Mouse (Mus musculus): Measurements from ENCODE around the gene Lrguk. TPM values are rescaled to one million over a fixed set of nuclear protein-coding genes. Genes with fewer than 3 reads are reported as not detected.
A peak's percentile ranks its signal among the peaks of the same experiment; 100 is the strongest.

Lrguk gene
- polyA plus RNA-seq, 1 experiment: 0.43 TPM

- H3K27me3 ChIP-seq (ENCODE audit: control insufficient read depth, insufficient read depth, low read length): no peaks in the 10 kb centered on the region
- TF ChIP-seq POLR2A (IDR thresholded peaks at IDR 0.05; ENCODE audit: borderline replicate concordance, insufficient read depth, low read length) (no peak), CTCF (IDR thresholded peaks at IDR 0.05; ENCODE audit: borderline replicate concordance, insufficient read depth, low read depth, low read length) (no peak)
- no peak overlapping the region for H3K27ac ChIP-seq (ENCODE audit: insufficient read depth, low read length)
- DNase-seq: peak in 1 of 2 experiments; percentile 8
- no peak overlapping the region for H3K4me3 ChIP-seq (replicated peaks; ENCODE audit: insufficient read depth, low read depth, low read length)
- no peaks in the 10 kb centered on the region for H3K4me1 ChIP-seq (ENCODE audit: control insufficient read depth, insufficient read depth, low read length)
- WGBS: 66% methylated on average over 7 of the region's 7 CpGs
Observed at GRCm38 (mm10) chr6:34000644-34001043, 28.6 kb upstream of the Lrguk start.

- DNase-seq: no peak
- Histone ChIP-seq H3K27ac (ENCODE audit: insufficient read depth, low read length) (no peak overlapping the region), H3K4me1 (ENCODE audit: control insufficient read depth, insufficient read depth, low read length) (no peaks in the 10 kb centered on the region), H3K4me3 (replicated peaks; ENCODE audit: insufficient read depth, low read depth, low read length) (no peak overlapping the region), H3K27me3 (ENCODE audit: control insufficient read depth, insufficient read depth, low read length) (no peaks in the 10 kb centered on the region)
- TF ChIP-seq POLR2A (IDR thresholded peaks at IDR 0.05; ENCODE audit: borderline replicate concordance, insufficient read depth, low read length) (no peak), CTCF (IDR thresholded peaks at IDR 0.05; ENCODE audit: borderline replicate concordance, insufficient read depth, low read depth, low read length) (no peak)
- WGBS: 31% methylated on average over 1 of the region's 1 CpGs
Observed at GRCm38 (mm10) chr6:34003033-34003432, 26.2 kb upstream of the Lrguk start.

- Histone ChIP-seq H3K4me1 (ENCODE audit: control insufficient read depth, insufficient read depth, low read length) (no peaks in the 10 kb centered on the region), H3K27ac (ENCODE audit: insufficient read depth, low read length) (no peak overlapping the region), H3K27me3 (ENCODE audit: control insufficient read depth, insufficient read depth, low read length) (no peaks in the 10 kb centered on the region), H3K4me3 (replicated peaks; ENCODE audit: insufficient read depth, low read depth, low read length) (no peak overlapping the region)
- TF ChIP-seq CTCF (IDR thresholded peaks at IDR 0.05; ENCODE audit: borderline replicate concordance, insufficient read depth, low read depth, low read length) (no peak), POLR2A (IDR thresholded peaks at IDR 0.05; ENCODE audit: borderline replicate concordance, insufficient read depth, low read length) (no peak)
- DNase-seq: no peak
- 85% methylated on average over 6 of the region's 6 CpGs for WGBS
Observed at GRCm38 (mm10) chr6:34013469-34013868, 15.8 kb upstream of the Lrguk start.

GRCm38 (mm10) chr6:34029746-34030027, 439 bp downstream of the Lrguk start:
- Histone ChIP-seq H3K4me1 (ENCODE audit: control insufficient read depth, insufficient read depth, low read length) (no peaks in the 10 kb centered on the region), H3K27me3 (ENCODE audit: control insufficient read depth, insufficient read depth, low read length) (no peaks in the 10 kb centered on the region), H3K4me3 (replicated peaks; ENCODE audit: insufficient read depth, low read depth, low read length) (peak overlapping the region; percentile 74), H3K27ac (ENCODE audit: insufficient read depth, low read length) (no peak overlapping the region)
- 2% methylated on average over 4 of the region's 4 CpGs for WGBS
- TF ChIP-seq CTCF (IDR thresholded peaks at IDR 0.05; ENCODE audit: borderline replicate concordance, insufficient read depth, low read depth, low read length) (no peak), POLR2A (IDR thresholded peaks at IDR 0.05; ENCODE audit: borderline replicate concordance, insufficient read depth, low read length) (no peak)
- DNase-seq: no peak

GRCm38 (mm10) chr6:34034096-34034495, 4.8 kb downstream of the Lrguk start:
- DNase-seq: no peak
- Histone ChIP-seq H3K4me3 (replicated peaks; ENCODE audit: insufficient read depth, low read depth, low read length) (no peak overlapping the region), H3K27me3 (ENCODE audit: control insufficient read depth, insufficient read depth, low read length) (no peaks in the 10 kb centered on the region), H3K27ac (ENCODE audit: insufficient read depth, low read length) (no peak overlapping the region), H3K4me1 (ENCODE audit: control insufficient read depth, insufficient read depth, low read length) (no peaks in the 10 kb centered on the region)
- TF ChIP-seq CTCF (IDR thresholded peaks at IDR 0.05; ENCODE audit: borderline replicate concordance, insufficient read depth, low read depth, low read length) (no peak), POLR2A (IDR thresholded peaks at IDR 0.05; ENCODE audit: borderline replicate concordance, insufficient read depth, low read length) (no peak)
- WGBS: 70% methylated on average over 3 of the region's 3 CpGs

GRCm38 (mm10) chr6:34034577-34035461, 5.6 kb downstream of the Lrguk start:
- H3K4me1 ChIP-seq (ENCODE audit: control insufficient read depth, insufficient read depth, low read length): no peaks in the 10 kb centered on the region

GRCm38 (mm10) chr6:34040624-34041235, 11.5 kb downstream of the Lrguk start:
- 47% methylated on average over 12 of the region's 12 CpGs for WGBS
- no peak overlapping the region for H3K4me3 ChIP-seq (replicated peaks; ENCODE audit: insufficient read depth, low read depth, low read length)
- TF ChIP-seq POLR2A (IDR thresholded peaks at IDR 0.05; ENCODE audit: borderline replicate concordance, insufficient read depth, low read length) (no peak), CTCF (IDR thresholded peaks at IDR 0.05; ENCODE audit: borderline replicate concordance, insufficient read depth, low read depth, low read length) (peak; percentile 89)
- H3K4me1 ChIP-seq (ENCODE audit: control insufficient read depth, insufficient read depth, low read length): no peaks in the 10 kb centered on the region
- peak; percentile 60 to 77 for DNase-seq
- H3K27ac ChIP-seq (ENCODE audit: insufficient read depth, low read length): no peak overlapping the region
- no peaks in the 10 kb centered on the region for H3K27me3 ChIP-seq (ENCODE audit: control insufficient read depth, insufficient read depth, low read length)

More at GRCm38 (mm10) chr6:34034577-34035461, 5.6 kb downstream of the Lrguk start:
- TF ChIP-seq CTCF (IDR thresholded peaks at IDR 0.05; ENCODE audit: borderline replicate concordance, insufficient read depth, low read depth, low read length) (no peak), POLR2A (IDR thresholded peaks at IDR 0.05; ENCODE audit: borderline replicate concordance, insufficient read depth, low read length) (no peak)
- no peak for DNase-seq
- H3K4me3 ChIP-seq (replicated peaks; ENCODE audit: insufficient read depth, low read depth, low read length): no peak overlapping the region
- no peaks in the 10 kb centered on the region for H3K27me3 ChIP-seq (ENCODE audit: control insufficient read depth, insufficient read depth, low read length)
- no peak overlapping the region for H3K27ac ChIP-seq (ENCODE audit: insufficient read depth, low read length)
- WGBS: 53% methylated on average over 15 of the region's 15 CpGs
